Mouse (Mus musculus) cerebellum, postnatal 36 days (tissue): ENCODE measurements at regions not wholly inside any gene's neighbourhood (a gene's known extent, or its start where the extent isn't known, plus 50 kb on each side); places are given as distances from the start of the nearest gene placed in this dataset.

Experiments
- DNase-seq, 2 experiments: peaks; one replicate each; pipeline ENCODE4 v3.0.0; 2021 to 2022; ENCODE audit warnings: mixed read lengths in 2 of 2

GRCm38 (mm10) chr5:118354127-118354526 is 109.1 kb downstream of the 2410131K14Rik start:
- no peak for DNase-seq

GRCm38 (mm10) chr5:118354871-118355270 is 109.8 kb downstream of the 2410131K14Rik start:
- DNase-seq = no peak

GRCm38 (mm10) chr5:118355287-118355686 is 110.3 kb downstream of the 2410131K14Rik start:
- DNase-seq = no peak

GRCm38 (mm10) chr5:118355691-118356337 is 110.8 kb downstream of the 2410131K14Rik start:
- no peak for DNase-seq

- DNase-seq = no peak
Observed at GRCm38 (mm10) chr5:118359646-118360373, 114.8 kb downstream of the 2410131K14Rik start.

- no peak for DNase-seq
Observed at GRCm38 (mm10) chr5:118360374-118361064, 115.5 kb downstream of the 2410131K14Rik start.

GRCm38 (mm10) chr5:118361133-118361852 is 116.3 kb downstream of the 2410131K14Rik start:
- no peak for DNase-seq

GRCm38 (mm10) chr5:118361853-118362406 is 116.9 kb downstream of the 2410131K14Rik start:
- DNase-seq = no peak

- DNase-seq = no peak
Observed at GRCm38 (mm10) chr5:118362738-118363137, 117.7 kb downstream of the 2410131K14Rik start.

- no peak for DNase-seq
Observed at GRCm38 (mm10) chr5:118363154-118363553, 118.1 kb downstream of the 2410131K14Rik start.

- no peak for DNase-seq
Observed at GRCm38 (mm10) chr5:118364646-118365045, 119.6 kb downstream of the 2410131K14Rik start.

GRCm38 (mm10) chr5:118365196-118365595 is 120.2 kb downstream of the 2410131K14Rik start:
- no peak for DNase-seq

- DNase-seq = no peak
Observed at GRCm38 (mm10) chr5:118365651-118366050, 120.6 kb downstream of the 2410131K14Rik start.

- DNase-seq = no peak
Observed at GRCm38 (mm10) chr5:118367047-118367446, 122.0 kb downstream of the 2410131K14Rik start.

GRCm38 (mm10) chr5:118373581-118373981 is 128.6 kb downstream of the 2410131K14Rik start:
- no peak for DNase-seq

GRCm38 (mm10) chr5:118374968-118375367 is 129.9 kb downstream of the 2410131K14Rik start:
- DNase-seq = no peak

- DNase-seq = no peak
Observed at GRCm38 (mm10) chr5:118375916-118376315, 130.9 kb downstream of the 2410131K14Rik start.

GRCm38 (mm10) chr5:118376478-118376877 is 131.5 kb downstream of the 2410131K14Rik start:
- DNase-seq = no peak

GRCm38 (mm10) chr5:118377402-118377848 is 132.4 kb downstream of the 2410131K14Rik start:
- DNase-seq = no peak

- no peak for DNase-seq
Observed at GRCm38 (mm10) chr5:118379245-118380051, 134.4 kb downstream of the 2410131K14Rik start.

- DNase-seq = no peak
Observed at GRCm38 (mm10) chr5:118380052-118380421, 135.0 kb downstream of the 2410131K14Rik start.
